Mouse (Mus musculus) heart, embryonic 11.5 days (tissue): Measurements from ENCODE around the gene Ippk. TPM values are rescaled to one million over a fixed set of nuclear protein-coding genes. Genes with fewer than 3 reads are reported as not detected.

Experiments used
- ATAC-seq: fragments of 200-750 bp; cut with Nextera tagmentation; replicated peaks from 2 replicates; pipeline ENCODE4 v1.8.0; 2017; ENCODE audit warnings: moderate library complexity; ENCODE audit not compliant: insufficient number of reproducible peaks, low FRiP score, low TSS enrichment
- H3K27ac ChIP-seq: fragments of 300-500 bp; sonication (generic); 2 replicates; pipeline ENCODE4 v1.5.1; 2014; ENCODE audit warnings: mild to moderate bottlenecking, low read depth, low read length
- H3K27me3 ChIP-seq: fragments of 300-500 bp; sonication (generic); 2 replicates; pipeline ENCODE4 v1.6.1; 2014; ENCODE audit warnings: mild to moderate bottlenecking, low read length, mixed read lengths; ENCODE audit not compliant: control insufficient read depth, insufficient read depth
- H3K36me3 ChIP-seq: fragments of 300-500 bp; sonication (generic); 2 replicates; pipeline ENCODE4 v1.6.1; 2014; ENCODE audit warnings: mild to moderate bottlenecking, low read length, moderate library complexity, mixed read lengths; ENCODE audit not compliant: control insufficient read depth, insufficient read depth
- H3K4me1 ChIP-seq: fragments of 300-500 bp; sonication (generic); 2 replicates; pipeline ENCODE4 v1.6.1; 2014; ENCODE audit warnings: low read length; ENCODE audit not compliant: control insufficient read depth, insufficient read depth
- H3K4me2 ChIP-seq: fragments of 300-500 bp; sonication (generic); 2 replicates; pipeline ENCODE4 v1.6.1; 2014; ENCODE audit warnings: mild to moderate bottlenecking, moderate library complexity
- H3K4me3 ChIP-seq: fragments of 300-500 bp; sonication (generic); 2 replicates; pipeline ENCODE4 v1.5.1; 2014; ENCODE audit warnings: low read depth, low read length
- H3K9ac ChIP-seq: fragments of 300-500 bp; sonication (generic); 2 replicates; pipeline ENCODE4 v1.6.1; 2014; ENCODE audit warnings: mild to moderate bottlenecking, low read depth, low read length, moderate library complexity
- H3K9me3 ChIP-seq: fragments of 300-500 bp; sonication (generic); replicated peaks from 2 replicates; pipeline ENCODE4 v1.6.1; 2016; ENCODE audit warnings: low read length; ENCODE audit not compliant: control insufficient read depth
- WGBS: fragments of 180-500 bp; shearing (Covaris S2); extraction: QIAGEN DNeasy Blood & Tissue Kit; methylation state at CpG from one replicate; pipeline ENCODE4 v1.1.7; 2014; ENCODE audit not compliant: insufficient replicate concordance; 5-methylcytosine and 5-hydroxymethylcytosine counted together
- polyA plus RNA-seq: library from polyadenylated mRNA; unstranded; fragments of >200 nt; fragmentation: Nextera tagmentation; extraction: Ambion mirVana; gene quantifications from 2 replicates; pipeline ENCODE4 v1.2.1, GENCODE M21; 2014

Ippk gene
- polyA plus RNA-seq, 1 experiment from 2014 or later, result 11.1 TPM

GRCm38 (mm10) chr13:49465875-49466274, 44.8 kb downstream of the Ippk start:
- no peaks in the 10 kb centered on the region for H3K4me1 ChIP-seq
- WGBS, result 91% methylated on average over 4 of the region's 4 CpGs
- no peak for ATAC-seq

GRCm38 (mm10) chr13:49466393-49467075, 45.5 kb downstream of the Ippk start:
- no peak for ATAC-seq
- WGBS, result 75% methylated on average over 11 of the region's 11 CpGs
- Histone ChIP-seq H3K9ac (no peak overlapping the region), H3K27ac (no peak overlapping the region), H3K27me3 (no peaks in the 10 kb centered on the region), H3K4me2 (no peak overlapping the region), H3K9me3 (no peaks in the 10 kb centered on the region), H3K36me3 (peaks cover 5% of the 10 kb centered on the region; the same call in 1 of the 2 replicates), H3K4me1 (no peaks in the 10 kb centered on the region), H3K4me3 (no peak overlapping the region)

More at GRCm38 (mm10) chr13:49465875-49466274, 44.8 kb downstream of the Ippk start:
- H3K9me3 ChIP-seq, result no peaks in the 10 kb centered on the region
- H3K4me2 ChIP-seq, result no peak overlapping the region
- no peak overlapping the region for H3K9ac ChIP-seq
- no peaks in the 10 kb centered on the region for H3K27me3 ChIP-seq
- H3K36me3 ChIP-seq, result peaks cover 5% of the 10 kb centered on the region; the same call in 1 of the 2 replicates
- H3K27ac ChIP-seq, result no peak overlapping the region
- H3K4me3 ChIP-seq, result no peak overlapping the region

GRCm38 (mm10) chr13:49467585-49467984, 46.5 kb downstream of the Ippk start:
- Histone ChIP-seq H3K9me3 (no peaks in the 10 kb centered on the region), H3K27ac (no peak overlapping the region), H3K4me3 (no peak overlapping the region), H3K4me2 (no peak overlapping the region), H3K9ac (no peak overlapping the region), H3K27me3 (no peaks in the 10 kb centered on the region), H3K4me1 (no peaks in the 10 kb centered on the region), H3K36me3 (peaks cover 5% of the 10 kb centered on the region; the same call in 1 of the 2 replicates)
- ATAC-seq, result no peak
- WGBS, result 82% methylated on average over 2 of the region's 2 CpGs

- H3K27me3 ChIP-seq, result no peaks in the 10 kb centered on the region
- WGBS, result 87% methylated on average over 5 of the region's 5 CpGs
- no peak overlapping the region for H3K4me2 ChIP-seq
- no peaks in the 10 kb centered on the region for H3K9me3 ChIP-seq
- peaks cover 5% of the 10 kb centered on the region; the same call in 1 of the 2 replicates for H3K36me3 ChIP-seq
- no peak overlapping the region for H3K9ac ChIP-seq
- H3K27ac ChIP-seq, result no peak overlapping the region
- no peak for ATAC-seq
- H3K4me3 ChIP-seq, result no peak overlapping the region
- no peaks in the 10 kb centered on the region for H3K4me1 ChIP-seq
Measured at GRCm38 (mm10) chr13:49469002-49469401, 48.0 kb downstream of the Ippk start.

GRCm38 (mm10) chr13:49470319-49470718, 49.3 kb downstream of the Ippk start:
- 77% methylated on average over 4 of the region's 4 CpGs for WGBS
- no peak overlapping the region for H3K4me2 ChIP-seq
- no peak overlapping the region for H3K27ac ChIP-seq
- no peaks in the 10 kb centered on the region for H3K9me3 ChIP-seq
- no peaks in the 10 kb centered on the region for H3K4me1 ChIP-seq
- ATAC-seq, result no peak
- H3K4me3 ChIP-seq, result no peak overlapping the region
- H3K36me3 ChIP-seq, result peaks cover 2% of the 10 kb centered on the region; the same call in 1 of the 2 replicates
- H3K27me3 ChIP-seq, result no peaks in the 10 kb centered on the region
- H3K9ac ChIP-seq, result no peak overlapping the region

- no peak overlapping the region for H3K9ac ChIP-seq
- 78% methylated on average over 4 of the region's 4 CpGs for WGBS
- no peak for ATAC-seq
Measured at GRCm38 (mm10) chr13:49470806-49471205, 49.8 kb downstream of the Ippk start.

GRCm38 (mm10) chr13:49471981-49472675, 51.1 kb downstream of the Ippk start:
- no peak overlapping the region for H3K4me2 ChIP-seq
- no peak for ATAC-seq
- H3K36me3 ChIP-seq, result no peaks in the 10 kb centered on the region
- no peak overlapping the region for H3K27ac ChIP-seq
- 59% methylated on average over 4 of the region's 4 CpGs for WGBS
- H3K9me3 ChIP-seq, result no peaks in the 10 kb centered on the region
- no peak overlapping the region for H3K4me3 ChIP-seq
- no peak overlapping the region for H3K9ac ChIP-seq
- H3K27me3 ChIP-seq, result no peaks in the 10 kb centered on the region
- H3K4me1 ChIP-seq, result no peaks in the 10 kb centered on the region

More at GRCm38 (mm10) chr13:49470806-49471205, 49.8 kb downstream of the Ippk start:
- H3K4me1 ChIP-seq, result no peaks in the 10 kb centered on the region
- H3K4me3 ChIP-seq, result no peak overlapping the region
- H3K27me3 ChIP-seq, result no peaks in the 10 kb centered on the region
- no peak overlapping the region for H3K27ac ChIP-seq
- H3K9me3 ChIP-seq, result no peaks in the 10 kb centered on the region
- no peak overlapping the region for H3K4me2 ChIP-seq
- H3K36me3 ChIP-seq, result no peaks in the 10 kb centered on the region

- no peaks in the 10 kb centered on the region for H3K9me3 ChIP-seq
- H3K4me2 ChIP-seq, result no peak overlapping the region
- WGBS, result 89% methylated on average over 6 of the region's 6 CpGs
- no peak overlapping the region for H3K9ac ChIP-seq
- no peak for ATAC-seq
- no peaks in the 10 kb centered on the region for H3K27me3 ChIP-seq
- H3K36me3 ChIP-seq, result no peaks in the 10 kb centered on the region
- no peak overlapping the region for H3K27ac ChIP-seq
- H3K4me1 ChIP-seq, result no peaks in the 10 kb centered on the region
- H3K4me3 ChIP-seq, result no peak overlapping the region
Measured at GRCm38 (mm10) chr13:49472676-49473005, 51.6 kb downstream of the Ippk start.
